Comparison of ENCODE assay signal across 7 mouse cellular contexts in genomic region chr16:40022611-40023010, GRCm38 (mm10). TPM values are rescaled to one million over a fixed set of nuclear protein-coding genes. Genes with fewer than 3 reads are reported as not detected.
"Had no signal": no experiment of that assay in that cellular context is flagged by ENCODE, and none has a peak within 500 bp of the region (broad histone marks: within the 10 kb centered on the region; RNA-seq: fewer than 3 reads in every experiment).

No protein-coding gene starts in this region.

- DNase-seq: kidney, adult 9 months; kidney, postnatal 36 days; left cerebral cortex, postnatal 4 days; lung, adult 18-20 months; thymus, adult 18-20 months; thymus, postnatal 25 days had no signal

RNA-seq across cellular contexts. Expression of gene Lsamp, which starts 38.5 kb away (rescaled TPM):
- total RNA-seq: megakaryocyte-erythroid progenitor cell, adult 5-6 weeks had no signal
